Mouse (Mus musculus) C2C12 (cell line): Measurements from ENCODE around the gene Cep152. TPM values are rescaled to one million over a fixed set of nuclear protein-coding genes. Genes with fewer than 3 reads are reported as not detected.

Experiments used
- H3K27me3 ChIP-seq: one replicate; pipeline ENCODE4 v1.6.1; 2011; ENCODE audit not compliant: control insufficient read depth, insufficient read depth, insufficient read length
- H3K36me3 ChIP-seq: one replicate; pipeline ENCODE4 v1.6.1; 2011; ENCODE audit not compliant: control insufficient read depth, insufficient read depth
- H3K4me3 ChIP-seq: one replicate; pipeline ENCODE4 v1.5.1; 2011; ENCODE audit warnings: mild to moderate bottlenecking, control low read depth; ENCODE audit not compliant: poor library complexity, insufficient read depth, severe bottlenecking
- H3K79me2 ChIP-seq: one replicate; pipeline ENCODE4 v1.6.1; 2011; ENCODE audit not compliant: control insufficient read depth, insufficient read depth
- H3K79me3 ChIP-seq: one replicate; pipeline ENCODE4 v1.6.1; 2011; ENCODE audit warnings: low read depth, control low read depth
- H3ac ChIP-seq: one replicate; pipeline ENCODE3; 2011; ENCODE audit warnings: low read depth; ENCODE audit not compliant: control insufficient read depth, insufficient read length
- CEBPB ChIP-seq: IDR thresholded peaks from one replicate; pipeline ENCODE4 v1.6.1; 2011; ENCODE audit warnings: low read depth, mild to moderate bottlenecking, control low read depth, moderate library complexity
- CTCF ChIP-seq: IDR thresholded peaks from one replicate; pipeline ENCODE4 v1.5.1; 2011; ENCODE audit not compliant: control insufficient read depth, insufficient read depth, insufficient read length
- FOSL1 ChIP-seq: IDR thresholded peaks from one replicate; pipeline ENCODE4 v1.8.0; 2011; ENCODE audit warnings: mild to moderate bottlenecking, low read length; ENCODE audit not compliant: poor library complexity, insufficient read depth, severe bottlenecking
- MAX ChIP-seq: IDR thresholded peaks from one replicate; pipeline ENCODE4 v1.6.1; 2011; ENCODE audit warnings: mild to moderate bottlenecking, control low read depth
- MYOD1 ChIP-seq: IDR thresholded peaks from one replicate; pipeline ENCODE4 v1.6.1; 2011; ENCODE audit warnings: low read depth; ENCODE audit not compliant: control insufficient read depth, insufficient read length
- MYOG ChIP-seq: IDR thresholded peaks from one replicate; pipeline ENCODE4 v1.6.1; 2011; ENCODE audit not compliant: control insufficient read depth, insufficient read length; ENCODE audit errors: extremely low read depth
- USF1 ChIP-seq: IDR thresholded peaks from one replicate; pipeline ENCODE4 v1.6.1; 2011; ENCODE audit warnings: low read depth, mild to moderate bottlenecking, control low read depth, moderate library complexity
- polyA plus RNA-seq: library from polyadenylated mRNA; unstranded; fragments of >200 nt; fragmentation: generic; extraction: Trizol; gene quantifications from one replicate; pipeline ENCODE4 v1.2.1, GENCODE M21; 2012; ENCODE audit warnings: missing spikeins

The Cep152 gene
- polyA plus RNA-seq, 1 experiment, result 1.8 TPM

DNA sequence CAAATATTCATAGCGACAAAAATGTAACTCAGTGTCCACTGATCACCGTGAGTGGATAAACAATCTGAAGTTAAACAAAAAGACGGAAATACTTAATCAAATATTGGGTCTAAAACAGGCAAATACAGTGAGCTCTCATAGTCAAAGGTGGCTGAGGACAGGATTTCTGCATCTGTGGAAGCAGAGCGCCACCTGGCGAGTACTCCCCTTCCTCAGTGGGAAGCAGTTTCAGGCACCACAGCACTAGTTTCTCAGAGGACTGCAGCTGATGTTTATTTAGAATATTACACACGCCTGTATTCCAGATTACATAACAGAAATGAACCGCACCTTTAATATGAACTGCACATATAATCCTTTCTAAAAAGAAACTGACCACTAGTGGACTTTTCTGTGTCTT lies 20.3 kb downstream of the Cep152 start:
- H3K79me3 ChIP-seq, result no peaks in the 10 kb centered on the region
- H3ac ChIP-seq, result no peak overlapping the region
- no peaks in the 10 kb centered on the region for H3K79me2 ChIP-seq
- H3K4me3 ChIP-seq, result no peak overlapping the region
- no peak for TF ChIP-seq MYOG
- TF ChIP-seq FOSL1, result no peak
- TF ChIP-seq USF1, result no peak
- no peak for TF ChIP-seq MAX
- TF ChIP-seq MYOD1, result no peak
- no peak for TF ChIP-seq CEBPB
- TF ChIP-seq CTCF, result peak; percentile 85
- peaks cover 79% of the 10 kb centered on the region for H3K36me3 ChIP-seq
- H3K27me3 ChIP-seq, result no peaks in the 10 kb centered on the region

DNA sequence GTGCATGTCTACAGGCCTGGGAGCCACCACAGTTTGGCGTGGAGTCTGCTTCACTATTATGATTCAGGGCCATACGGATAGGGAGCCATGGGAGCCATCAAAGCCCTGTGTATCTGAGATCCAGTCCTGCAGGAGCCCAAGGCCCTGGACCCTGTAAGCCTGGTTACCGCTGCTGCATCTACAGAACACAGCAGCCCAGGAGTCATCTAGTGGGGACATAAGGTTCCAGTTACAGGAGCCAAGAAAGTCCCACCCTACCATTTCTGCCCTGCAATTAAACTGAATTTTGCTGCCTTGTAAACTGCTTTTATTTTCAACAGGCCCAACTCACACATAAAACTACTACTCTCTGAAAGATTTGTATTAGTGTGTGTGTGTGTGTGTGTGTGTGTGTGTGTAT lies 21.9 kb downstream of the Cep152 start:
- no peak overlapping the region for H3K4me3 ChIP-seq
- TF ChIP-seq MAX (no peak), FOSL1 (no peak), MYOD1 (no peak), USF1 (no peak)
- no peaks in the 10 kb centered on the region for H3K27me3 ChIP-seq
- no peaks in the 10 kb centered on the region for H3K79me2 ChIP-seq
- H3K36me3 ChIP-seq, result peaks cover 95% of the 10 kb centered on the region
- H3K79me3 ChIP-seq, result no peaks in the 10 kb centered on the region
- H3ac ChIP-seq, result no peak overlapping the region

DNA sequence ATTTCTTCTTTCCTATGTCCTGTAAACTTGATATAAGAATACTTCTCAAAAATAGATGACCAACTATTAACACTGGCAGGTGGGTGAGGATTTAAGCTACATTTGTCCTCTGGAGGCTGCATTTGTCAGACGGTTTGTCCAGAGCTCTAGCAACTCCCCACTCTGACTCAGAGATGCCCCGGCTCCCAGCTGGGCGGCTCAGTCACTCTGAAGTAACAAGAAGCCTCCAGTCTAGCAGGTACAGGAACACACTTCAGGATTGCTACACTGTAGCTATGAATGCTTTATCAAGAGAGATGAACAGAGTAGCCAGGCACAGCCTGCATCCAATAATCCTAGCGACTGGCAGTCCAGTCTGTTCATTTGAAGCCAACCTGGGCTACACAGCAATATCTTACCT lies 26.0 kb downstream of the Cep152 start:
- Histone ChIP-seq H3K4me3 (no peak overlapping the region), H3K27me3 (no peaks in the 10 kb centered on the region), H3K36me3 (peaks cover 89% of the 10 kb centered on the region), H3ac (no peak overlapping the region), H3K79me2 (no peaks in the 10 kb centered on the region), H3K79me3 (no peaks in the 10 kb centered on the region)
- TF ChIP-seq CTCF, result no peak

- Histone ChIP-seq H3K36me3 (peaks cover 90% of the 10 kb centered on the region), H3ac (no peak overlapping the region), H3K79me2 (no peaks in the 10 kb centered on the region), H3K27me3 (no peaks in the 10 kb centered on the region), H3K79me3 (no peaks in the 10 kb centered on the region), H3K4me3 (no peak overlapping the region)
- TF ChIP-seq MAX (no peak), FOSL1 (no peak), USF1 (no peak), CTCF (no peak), MYOD1 (no peak), CEBPB (no peak), MYOG (no peak)
These were observed 26.7 kb downstream of the Cep152 start for GRCm38 (mm10) chr2:125598251-125598650.

DNA sequence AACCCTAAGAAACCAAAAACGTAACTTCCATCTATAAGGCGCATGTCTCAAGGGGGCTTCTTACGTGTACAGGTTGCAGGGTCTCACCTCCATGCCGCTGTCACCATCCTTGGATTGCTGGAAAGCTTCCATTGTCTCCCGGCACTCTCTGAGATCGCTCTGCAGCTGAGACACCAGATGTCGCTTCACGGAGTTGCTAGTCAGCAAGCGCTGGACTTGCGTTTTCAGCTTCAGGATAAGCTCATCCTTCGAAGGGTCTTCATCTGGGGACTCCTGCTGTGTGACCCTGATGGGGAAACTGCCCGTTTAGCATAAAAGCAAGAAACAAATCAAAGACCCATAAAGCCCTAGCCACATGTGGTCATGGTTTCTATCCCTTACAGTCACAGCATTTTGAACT lies 30.1 kb downstream of the Cep152 start:
- Histone ChIP-seq H3ac (no peak overlapping the region), H3K79me3 (no peaks in the 10 kb centered on the region), H3K79me2 (no peaks in the 10 kb centered on the region), H3K27me3 (no peaks in the 10 kb centered on the region), H3K4me3 (no peak overlapping the region), H3K36me3 (peaks cover 77% of the 10 kb centered on the region)
- TF ChIP-seq MAX (no peak), FOSL1 (no peak), MYOG (no peak), USF1 (no peak), CEBPB (no peak), CTCF (no peak), MYOD1 (no peak)

DNA sequence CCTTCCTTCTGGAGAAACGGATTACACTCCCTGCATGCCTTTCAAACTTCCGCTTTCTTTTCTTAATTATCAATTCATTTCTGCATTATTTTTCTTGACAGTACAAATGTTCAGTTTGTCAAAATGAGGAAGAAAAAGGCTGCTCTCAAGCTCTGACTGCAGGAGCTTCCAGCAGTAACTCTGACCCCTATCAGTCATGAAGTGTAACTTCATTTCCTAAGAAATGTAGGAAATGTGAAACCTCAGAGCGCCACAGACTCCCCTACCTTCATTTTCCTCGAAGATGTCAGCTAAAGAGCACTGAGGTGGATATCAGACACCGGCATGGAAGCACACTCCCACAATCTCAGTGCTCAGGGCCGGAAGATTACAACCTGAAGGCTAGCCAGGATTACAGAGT lies 30.8 kb downstream of the Cep152 start:
- TF ChIP-seq MAX (no peak), CTCF (no peak), FOSL1 (no peak), MYOD1 (no peak), CEBPB (no peak)
- no peak overlapping the region for H3ac ChIP-seq
- no peaks in the 10 kb centered on the region for H3K79me3 ChIP-seq

GRCm38 (mm10) chr2:125591895-125592294 lies 33.0 kb downstream of the Cep152 start:
- Histone ChIP-seq H3K36me3 (peaks cover 73% of the 10 kb centered on the region), H3K79me2 (no peaks in the 10 kb centered on the region), H3K79me3 (no peaks in the 10 kb centered on the region)

More for the DNA sequence above, 30.8 kb downstream of the Cep152 start:
- no peaks in the 10 kb centered on the region for H3K79me2 ChIP-seq
- no peaks in the 10 kb centered on the region for H3K27me3 ChIP-seq
- peaks cover 77% of the 10 kb centered on the region for H3K36me3 ChIP-seq
- H3K4me3 ChIP-seq, result no peak overlapping the region

More at GRCm38 (mm10) chr2:125591895-125592294, 33.0 kb downstream of the Cep152 start:
- H3K27me3 ChIP-seq, result no peaks in the 10 kb centered on the region
- H3K4me3 ChIP-seq, result no peak overlapping the region
- TF ChIP-seq USF1 (no peak), FOSL1 (no peak), CTCF (no peak), CEBPB (no peak), MAX (no peak), MYOD1 (no peak), MYOG (no peak)
- no peak overlapping the region for H3ac ChIP-seq
